Mouse (Mus musculus): ENCODE measurements around the gene Ccnf. TPM values are rescaled to one million over a fixed set of nuclear protein-coding genes. Genes with fewer than 3 reads are reported as not detected.

Ccnf gene
- polyA plus RNA-seq, 1 experiment from 2014 or later, result 12.9 TPM

- POLR2A ChIA-PET, result no interaction called here
- ATAC-seq, result no peak
- in situ Hi-C loops (cut with MboI; ENCODE audit: low pct_unique_long_range_greater_than_20kb), result no loop called here
- no peaks in the 10 kb centered on the region for H3K27me3 ChIP-seq
- TF ChIP-seq CTCF (IDR thresholded peaks at IDR 0.05), result no peak
- CTCF ChIA-PET, result interaction anchor here (1.1 to 1.4 kb wide), 2 partner anchors 14 to 15 kb away, joined by 3 read pairs; no protein-coding TSS in a partner anchor
- DNase-seq (ENCODE audit: low read depth, low spot score), result no peak
Measured at GRCm38 (mm10) chr17:24225851-24226250, 25.4 kb downstream of the Ccnf start.

GRCm38 (mm10) chr17:24224741-24225140 lies 26.5 kb downstream of the Ccnf start:
- no peaks in the 10 kb centered on the region for H3K27me3 ChIP-seq
- ChIA-PET POLR2A (no interaction called here), CTCF (interaction anchor here (1.3 kb wide), 1 partner anchor 12 kb away, joined by 5 read pairs; no protein-coding TSS in a partner anchor)
- no peak for DNase-seq (ENCODE audit: low read depth, low spot score)
- in situ Hi-C loops (cut with MboI; ENCODE audit: low pct_unique_long_range_greater_than_20kb), result no loop called here
- no peak for ATAC-seq
- TF ChIP-seq CTCF (IDR thresholded peaks at IDR 0.05), result no peak

GRCm38 (mm10) chr17:24223513-24223912 lies 27.8 kb downstream of the Ccnf start:
- TF ChIP-seq CTCF (IDR thresholded peaks at IDR 0.05), result no peak
- DNase-seq (ENCODE audit: low read depth, low spot score) (no peak), ATAC-seq (no peak)
- no peaks in the 10 kb centered on the region for H3K27me3 ChIP-seq
- in situ Hi-C loops (cut with MboI; ENCODE audit: low pct_unique_long_range_greater_than_20kb), result no loop called here
- CTCF ChIA-PET, result interaction anchor here (1.2 to 1.3 kb wide), 2 partner anchors 14 to 18 kb away, joined by 3 to 5 read pairs; partner anchors contain the start of gene Tbc1d24
- POLR2A ChIA-PET, result no interaction called here

- in situ Hi-C loops (cut with MboI; ENCODE audit: low pct_unique_long_range_greater_than_20kb), result no loop called here
- ChIA-PET CTCF (interaction anchor here (1.2 kb wide), 1 partner anchor 17 kb away, joined by 3 read pairs; the partner anchor contains the start of gene Tbc1d24), POLR2A (interaction anchor here (0.6 to 0.7 kb wide), 2 partner anchors 16 to 53 kb away, joined by 3 read pairs; partner anchors contain the start of gene Atp6v0c)
- ATAC-seq, result no peak
- DNase-seq (ENCODE audit: low read depth, low spot score), result no peak
- no peak for TF ChIP-seq CTCF (IDR thresholded peaks at IDR 0.05)
- H3K27me3 ChIP-seq, result no peaks in the 10 kb centered on the region
Measured at GRCm38 (mm10) chr17:24222653-24223052, 28.6 kb downstream of the Ccnf start.

GRCm38 (mm10) chr17:24220435-24221411 lies 30.6 kb downstream of the Ccnf start, which contains the start of gene Tedc2:
Tedc2 (minus strand) TSS chr17:24220851.
- no peaks in the 10 kb centered on the region for H3K27me3 ChIP-seq
- peak; percentile 55 for DNase-seq (ENCODE audit: low read depth, low spot score)
- peak; percentile 94 for ATAC-seq
- ChIA-PET CTCF (interaction anchor here (0.8 to 1.2 kb wide), 4 partner anchors 8 to 48 kb away, joined by 3 read pairs; no protein-coding TSS in a partner anchor), POLR2A (interaction anchor here (0.6 to 0.9 kb wide), 2 partner anchors 9 to 121 kb away, joined by 3 to 4 read pairs; no protein-coding TSS in a partner anchor)
- in situ Hi-C loops (cut with MboI; ENCODE audit: low pct_unique_long_range_greater_than_20kb), result no loop called here
- TF ChIP-seq CTCF (IDR thresholded peaks at IDR 0.05), result no peak

GRCm38 (mm10) chr17:24216836-24217235 lies 34.4 kb downstream of the Ccnf start:
- ATAC-seq (no peak), DNase-seq (ENCODE audit: low read depth, low spot score) (no peak)
- ChIA-PET CTCF (interaction anchor here (1.7 kb wide), 1 partner anchor 10 kb away, joined by 8 read pairs; the partner anchor contains the start of gene Tbc1d24), POLR2A (no interaction called here)
- in situ Hi-C loops (cut with MboI; ENCODE audit: low pct_unique_long_range_greater_than_20kb), result no loop called here
- H3K27me3 ChIP-seq, result no peaks in the 10 kb centered on the region
- no peak for TF ChIP-seq CTCF (IDR thresholded peaks at IDR 0.05)

GRCm38 (mm10) chr17:24213186-24213585 lies 38.1 kb downstream of the Ccnf start:
- ChIA-PET POLR2A (no interaction called here), CTCF (no interaction called here)
- in situ Hi-C loops (cut with MboI; ENCODE audit: low pct_unique_long_range_greater_than_20kb), result no loop called here
- no peak for DNase-seq (ENCODE audit: low read depth, low spot score)
- H3K27me3 ChIP-seq, result no peaks in the 10 kb centered on the region
- TF ChIP-seq CTCF (IDR thresholded peaks at IDR 0.05), result no peak
- no peak for ATAC-seq

- H3K27me3 ChIP-seq, result no peaks in the 10 kb centered on the region
- in situ Hi-C loops (cut with MboI; ENCODE audit: low pct_unique_long_range_greater_than_20kb), result no loop called here
- POLR2A ChIA-PET, result no interaction called here
- CTCF ChIA-PET, result no interaction called here
- DNase-seq (ENCODE audit: low read depth, low spot score), result no peak
- no peak for TF ChIP-seq CTCF (IDR thresholded peaks at IDR 0.05)
- no peak for ATAC-seq
Measured at GRCm38 (mm10) chr17:24212441-24213018, 38.8 kb downstream of the Ccnf start.

GRCm38 (mm10) chr17:24211631-24212440 lies 39.4 kb downstream of the Ccnf start:
- DNase-seq (ENCODE audit: low read depth, low spot score), result no peak
- in situ Hi-C loops (cut with MboI; ENCODE audit: low pct_unique_long_range_greater_than_20kb), result no loop called here
- ChIA-PET POLR2A (interaction anchor here (0.6 to 0.8 kb wide), 3 partner anchors 8 to 409 kb away, joined by 3 to 4 read pairs (median 3); partner anchors contain the start of gene Ccnf), CTCF (no interaction called here)
- TF ChIP-seq CTCF (IDR thresholded peaks at IDR 0.05), result no peak
- H3K27me3 ChIP-seq, result no peaks in the 10 kb centered on the region
- ATAC-seq, result no peak

GRCm38 (mm10) chr17:24210591-24210990 lies 40.7 kb downstream of the Ccnf start:
- no peak for ATAC-seq
- in situ Hi-C loops (cut with MboI; ENCODE audit: low pct_unique_long_range_greater_than_20kb), result no loop called here
- no peaks in the 10 kb centered on the region for H3K27me3 ChIP-seq
- no peak for TF ChIP-seq CTCF (IDR thresholded peaks at IDR 0.05)
- no peak for DNase-seq (ENCODE audit: low read depth, low spot score)
- ChIA-PET POLR2A (no interaction called here), CTCF (no interaction called here)
